Mouse (Mus musculus): ENCODE data around the gene Celsr2.

DNA sequence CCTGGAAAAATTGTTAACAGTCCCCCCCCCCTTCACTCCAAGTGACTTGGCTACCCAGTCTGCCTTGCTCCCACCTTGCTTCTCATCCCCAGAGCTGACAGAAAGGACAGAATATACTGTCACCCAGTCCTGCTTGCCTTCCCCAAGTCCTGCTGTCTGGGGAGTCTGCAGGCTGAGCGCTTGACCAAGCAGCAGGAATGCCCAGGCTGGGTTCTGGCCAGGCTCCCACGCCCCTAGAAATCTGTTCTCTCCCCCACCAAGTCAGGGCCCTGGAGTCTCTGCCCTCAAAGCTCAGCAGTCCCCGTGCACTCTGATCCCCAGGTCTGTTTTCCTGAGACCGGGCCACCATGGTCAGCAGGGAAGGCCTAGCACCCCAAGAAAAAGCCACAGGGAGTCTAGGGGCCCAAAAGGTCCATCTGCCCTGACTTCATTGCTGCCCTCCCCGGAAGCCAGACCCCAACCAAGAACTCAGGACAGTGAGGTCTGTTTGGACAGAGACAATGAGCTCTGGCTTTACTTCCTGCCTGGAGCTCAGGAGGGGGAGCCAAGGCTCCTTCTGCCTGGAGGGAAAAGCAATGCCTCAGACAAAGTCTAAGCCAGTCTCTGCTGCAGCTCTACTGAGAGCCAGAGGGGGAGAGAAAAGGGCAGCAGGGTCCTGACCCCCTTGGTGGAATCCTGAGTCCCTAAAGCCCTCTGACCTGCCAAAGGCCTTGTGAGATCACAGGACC, 4.2 kb downstream of the Celsr2 start:
- TF ChIP-seq CTCF (IDR thresholded peaks at IDR 0.05; ENCODE audit: low read depth) (no peak), EP300 (IDR thresholded peaks at IDR 0.05; ENCODE audit: low read depth) (no peak)

All from heart, postnatal 0 days (tissue).